Mouse (Mus musculus) myocyte (in vitro differentiated cells): ENCODE data around the gene Clns1a. TPM values are rescaled to one million over a fixed set of nuclear protein-coding genes. Genes with fewer than 3 reads are reported as not detected.

Experiments used
- H3K27me3 ChIP-seq: one replicate; pipeline ENCODE4 v1.6.1; 2011; ENCODE audit not compliant: control insufficient read depth, insufficient read depth, insufficient read length
- H3K36me3 ChIP-seq: one replicate; pipeline ENCODE4 v1.6.1; 2011; ENCODE audit not compliant: control insufficient read depth, insufficient read depth
- H3K4me2 ChIP-seq: one replicate; pipeline ENCODE4 v1.6.1; 2011; ENCODE audit warnings: low read depth, control low read depth
- H3K4me3 ChIP-seq: one replicate; pipeline ENCODE4 v1.5.1; 2011; ENCODE audit warnings: mild to moderate bottlenecking, control low read depth, moderate library complexity
- H3K79me2 ChIP-seq: one replicate; pipeline ENCODE4 v1.6.1; 2011; ENCODE audit not compliant: control insufficient read depth, insufficient read depth
- H3ac ChIP-seq: one replicate; pipeline ENCODE4 v1.6.1; 2011; ENCODE audit not compliant: control insufficient read depth, insufficient read length
- CEBPB ChIP-seq: IDR thresholded peaks from 2 replicates; pipeline ENCODE4 v1.6.1; 2011; ENCODE audit warnings: mild to moderate bottlenecking, moderate library complexity; ENCODE audit not compliant: poor library complexity, insufficient read depth, severe bottlenecking
- E2F4 ChIP-seq: IDR thresholded peaks from one replicate; pipeline ENCODE4 v1.6.1; 2011; ENCODE audit warnings: mild to moderate bottlenecking, control low read depth, moderate library complexity; ENCODE audit not compliant: insufficient read depth
- MAX ChIP-seq: IDR thresholded peaks from one replicate; pipeline ENCODE4 v1.6.1; 2011; ENCODE audit warnings: low read depth, mild to moderate bottlenecking, control low read depth
- MYOD1 ChIP-seq, 3 experiments: IDR thresholded peaks; one replicate each; pipeline ENCODE4 v1.6.1; 2011; ENCODE audit warnings: control low read depth in 2 of 3, low read depth in 2 of 3, mild to moderate bottlenecking in 2 of 3, moderate library complexity in 1 of 3; ENCODE audit not compliant: insufficient read length in 2 of 3, control insufficient read depth in 1 of 3
- MYOG ChIP-seq, 3 experiments: IDR thresholded peaks; one replicate each; pipeline ENCODE4 v1.6.1; 2011; ENCODE audit warnings: control low read depth in 2 of 3, low read depth in 2 of 3, mild to moderate bottlenecking in 2 of 3; ENCODE audit not compliant: insufficient read length in 2 of 3, control insufficient read depth in 1 of 3, insufficient read depth in 1 of 3
- POLR2A ChIP-seq: IDR thresholded peaks from one replicate; pipeline ENCODE4 v1.6.1; 2011; ENCODE audit warnings: low read depth, mild to moderate bottlenecking, control low read depth, moderate library complexity; ENCODE audit not compliant: insufficient read length
- POLR2AphosphoS2 ChIP-seq: IDR thresholded peaks from one replicate; pipeline ENCODE4 v1.6.1; 2011; ENCODE audit warnings: low read depth, control low read depth; ENCODE audit not compliant: insufficient read length
- REST ChIP-seq: IDR thresholded peaks from one replicate; pipeline ENCODE4 v1.6.1; 2011; ENCODE audit warnings: mild to moderate bottlenecking, control low read depth, moderate library complexity; ENCODE audit not compliant: insufficient read depth, insufficient read length
- SRF ChIP-seq: IDR thresholded peaks from one replicate; pipeline ENCODE4 v1.6.1; 2011; ENCODE audit warnings: low read depth; ENCODE audit not compliant: control insufficient read depth, insufficient read length
- TCF12 ChIP-seq: IDR thresholded peaks from one replicate; pipeline ENCODE4 v1.6.1; 2011; ENCODE audit warnings: mild to moderate bottlenecking, control low read depth; ENCODE audit not compliant: poor library complexity, insufficient read depth, severe bottlenecking
- TCF3 ChIP-seq: IDR thresholded peaks from one replicate; pipeline ENCODE4 v1.6.1; 2011; ENCODE audit warnings: low read depth, control low read depth; ENCODE audit not compliant: insufficient read length
- USF1 ChIP-seq: IDR thresholded peaks from one replicate; pipeline ENCODE4 v1.6.1; 2011; ENCODE audit warnings: low read depth, mild to moderate bottlenecking, control low read depth, moderate library complexity
- polyA plus RNA-seq: library from polyadenylated mRNA; unstranded; fragments of >200 nt; fragmentation: generic; extraction: Trizol; gene quantifications from one replicate; pipeline ENCODE4 v1.2.1, GENCODE M21; 2012; ENCODE audit warnings: missing spikeins

Gene Clns1a
- polyA plus RNA-seq, 1 experiment: 56.3 TPM

GRCm38 (mm10) chr7:97679239-97679638, 17.2 kb upstream of the Clns1a start:
- Histone ChIP-seq H3K27me3 (no peaks in the 10 kb centered on the region), H3ac (no peak overlapping the region), H3K4me2 (no peak overlapping the region), H3K4me3 (no peak overlapping the region), H3K79me2 (no peaks in the 10 kb centered on the region), H3K36me3 (peaks cover 35% of the 10 kb centered on the region)
- TF ChIP-seq TCF3: no peak

- peaks cover 14% of the 10 kb centered on the region for H3K36me3 ChIP-seq
- TF ChIP-seq MYOD1 (IDR thresholded peaks at IDR 0.05; ENCODE audit: control insufficient read depth in 1 of 3, insufficient read length in 2 of 3, low read depth in 2 of 3) (no peak), POLR2AphosphoS2 (no peak), E2F4 (no peak), TCF12 (no peak), CEBPB (no peak), MYOG (IDR thresholded peaks at IDR 0.05; ENCODE audit: control insufficient read depth in 1 of 3, insufficient read depth in 1 of 3, insufficient read length in 2 of 3, low read depth in 2 of 3) (no peak), USF1 (no peak), MAX (no peak), POLR2A (no peak)
- no peaks in the 10 kb centered on the region for H3K79me2 ChIP-seq
Observed at GRCm38 (mm10) chr7:97687831-97688230, 8.6 kb upstream of the Clns1a start.

GRCm38 (mm10) chr7:97695441-97695840, 993 bp upstream of the Clns1a start:
- Histone ChIP-seq H3K36me3 (no peaks in the 10 kb centered on the region), H3K4me2 (peak overlapping the region; percentile 83), H3K79me2 (peaks cover 43% of the 10 kb centered on the region), H3ac (no peak overlapping the region), H3K4me3 (peak overlapping the region; percentile 72), H3K27me3 (no peaks in the 10 kb centered on the region)
- TF ChIP-seq SRF (no peak), TCF3 (no peak), USF1 (no peak), REST (no peak), MYOG (IDR thresholded peaks at IDR 0.05; ENCODE audit: control insufficient read depth in 1 of 3, insufficient read depth in 1 of 3, insufficient read length in 2 of 3, low read depth in 2 of 3) (no peak), POLR2AphosphoS2 (no peak), E2F4 (no peak), MAX (no peak), CEBPB (no peak), MYOD1 (IDR thresholded peaks at IDR 0.05; ENCODE audit: control insufficient read depth in 1 of 3, insufficient read length in 2 of 3, low read depth in 2 of 3) (no peak), TCF12 (no peak), POLR2A (no peak)

More at GRCm38 (mm10) chr7:97687831-97688230, 8.6 kb upstream of the Clns1a start:
- H3K27me3 ChIP-seq: no peaks in the 10 kb centered on the region
- H3ac ChIP-seq: no peak overlapping the region
- H3K4me3 ChIP-seq: no peak overlapping the region
- H3K4me2 ChIP-seq: no peak overlapping the region

- no peak for TF ChIP-seq MYOG (IDR thresholded peaks at IDR 0.05; ENCODE audit: control insufficient read depth in 1 of 3, insufficient read depth in 1 of 3, insufficient read length in 2 of 3, low read depth in 2 of 3)
- no peak for TF ChIP-seq POLR2A
- TF ChIP-seq USF1: no peak
- TF ChIP-seq E2F4: no peak
- H3K36me3 ChIP-seq: no peaks in the 10 kb centered on the region
- peak overlapping the region; percentile 83 for H3K4me2 ChIP-seq
- H3K27me3 ChIP-seq: no peaks in the 10 kb centered on the region
- H3K4me3 ChIP-seq: peak overlapping the region; percentile 72
- peak overlapping the region; percentile 85 for H3ac ChIP-seq
- peaks cover 47% of the 10 kb centered on the region for H3K79me2 ChIP-seq
Observed at GRCm38 (mm10) chr7:97696133-97696505, 315 bp upstream of the Clns1a start.

GRCm38 (mm10) chr7:97700173-97700572, 3.7 kb downstream of the Clns1a start:
- H3K79me2 ChIP-seq: peaks cover 87% of the 10 kb centered on the region
- H3K36me3 ChIP-seq: no peaks in the 10 kb centered on the region
- TF ChIP-seq SRF (no peak), POLR2AphosphoS2 (no peak), MYOD1 (IDR thresholded peaks at IDR 0.05; ENCODE audit: control insufficient read depth in 1 of 3, insufficient read length in 2 of 3, low read depth in 2 of 3) (no peak), POLR2A (no peak), TCF12 (no peak), CEBPB (no peak), MAX (no peak), USF1 (no peak), REST (no peak), MYOG (IDR thresholded peaks at IDR 0.05; ENCODE audit: control insufficient read depth in 1 of 3, insufficient read depth in 1 of 3, insufficient read length in 2 of 3, low read depth in 2 of 3) (no peak), E2F4 (no peak), TCF3 (no peak)
- H3K27me3 ChIP-seq: no peaks in the 10 kb centered on the region
- no peak overlapping the region for H3K4me2 ChIP-seq
- H3K4me3 ChIP-seq: no peak overlapping the region
- no peak overlapping the region for H3ac ChIP-seq
